ENCODE assay signal across 8 mouse cellular contexts in the genomic region with DNA sequence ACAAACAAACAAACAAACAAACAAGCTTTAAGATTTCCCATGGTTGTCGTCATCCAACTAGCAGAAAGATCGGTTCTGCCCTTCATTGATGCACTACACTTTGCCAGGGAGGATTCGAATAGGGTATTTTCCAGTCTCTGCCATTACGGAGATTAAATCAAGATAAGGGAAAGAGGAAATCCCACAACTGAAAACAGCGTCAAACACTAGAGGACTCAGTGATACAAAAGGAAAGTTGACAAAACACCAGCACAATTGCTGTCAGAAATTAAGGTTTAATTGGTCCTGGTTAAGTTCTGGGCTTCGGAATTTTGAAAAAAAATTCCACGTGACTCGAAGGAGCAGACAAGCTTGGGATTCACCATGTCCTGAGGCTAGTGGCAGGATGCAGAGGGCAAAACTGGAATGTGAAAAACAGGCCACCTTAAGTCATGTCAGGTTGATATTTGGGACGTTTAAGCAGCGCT. TPM values are rescaled to one million over a fixed set of nuclear protein-coding genes. Genes with fewer than 3 reads are reported as not detected.
A peak's percentile ranks its signal among the peaks of the same experiment; 100 is the strongest.
DNase-seq lines count a peak whose midpoint lies in the region; ATAC-seq and TF ChIP-seq lines count a peak whose summit lies in the region.

No protein-coding gene starts in this region.

- no peaks in the 10 kb centered on the region for H3K9me3 ChIP-seq in embryonic facial prominence, embryonic 12.5 days
- no peaks in the 10 kb centered on the region for H3K9me3 ChIP-seq in limb, embryonic 10.5 days (replicated peaks)
- no peaks in the 10 kb centered on the region for H3K9me3 ChIP-seq in neural tube, embryonic 14.5 days (ENCODE audit: control insufficient read depth, low read length)

- no peak for TF ChIP-seq CTCF in lung, adult 2 months (IDR thresholded peaks at IDR 0.05; ENCODE audit: insufficient read depth, low read length)

- ATAC-seq in embryonic facial prominence, embryonic 12.5 days (ENCODE audit: insufficient number of reproducible peaks, insufficient read depth, low FRiP score, low TSS enrichment): no peak
- peak; percentile 10; the same call in 1 of the 2 replicates for ATAC-seq in neural tube, embryonic 14.5 days (ENCODE audit: low read depth)

- H3K36me3 ChIP-seq in embryonic facial prominence, embryonic 12.5 days: peaks cover 27% of the 10 kb centered on the region
- H3K36me3 ChIP-seq in limb, embryonic 10.5 days: peaks cover 32% of the 10 kb centered on the region
- H3K36me3 ChIP-seq in neural tube, embryonic 14.5 days (ENCODE audit: control insufficient read depth, insufficient read depth, low read length): peaks cover 12% of the 10 kb centered on the region; the same call in 1 of the 2 replicates

- H3K4me2 ChIP-seq in embryonic facial prominence, embryonic 12.5 days (replicated peaks): peak overlapping the region; percentile 94
- peak overlapping the region; percentile 89 for H3K4me2 ChIP-seq in neural tube, embryonic 14.5 days (ENCODE audit: low read depth, low read length)

- no peak for TF ChIP-seq POLR2A in lung, adult 2 months (IDR thresholded peaks at IDR 0.05; ENCODE audit: borderline replicate concordance, extremely low read depth, low read depth, low read length)

- H3K27me3 ChIP-seq in embryonic facial prominence, embryonic 12.5 days: no peaks in the 10 kb centered on the region
- no peaks in the 10 kb centered on the region for H3K27me3 ChIP-seq in limb, embryonic 10.5 days (ENCODE audit: low read depth, poor library complexity, severe bottlenecking)
- no peaks in the 10 kb centered on the region for H3K27me3 ChIP-seq in neural tube, embryonic 14.5 days (ENCODE audit: control insufficient read depth, insufficient read depth, low read length)

- no peak for DNase-seq in lung, adult 2 months
- no peak for DNase-seq in lung, adult 18-20 months
- no peak for DNase-seq in limb, embryonic 10.5 days (ENCODE audit: low spot score)
- no peak for DNase-seq in gastrocnemius, postnatal 4 days (ENCODE audit: low spot score in 2 of 2)
- no peak for DNase-seq in Muller cell, postnatal 12 days (ENCODE audit: inconsistent ontology term)
- no peak for DNase-seq in lung, postnatal 36 days

- H3K27ac ChIP-seq in embryonic facial prominence, embryonic 12.5 days: peak overlapping the region; percentile 46; the same call in 1 of the 2 replicates
- H3K27ac ChIP-seq in limb, embryonic 10.5 days: peak overlapping the region; percentile 95
- peak overlapping the region; percentile 72 for H3K27ac ChIP-seq in neural tube, embryonic 14.5 days (ENCODE audit: low read depth, low read length)

- peaks cover 7% of the 10 kb centered on the region for H3K4me1 ChIP-seq in lung, adult 2 months (ENCODE audit: control insufficient read depth, insufficient read depth, low read length)
- peaks cover 9% of the 10 kb centered on the region for H3K4me1 ChIP-seq in embryonic facial prominence, embryonic 12.5 days
- peaks cover 20% of the 10 kb centered on the region for H3K4me1 ChIP-seq in limb, embryonic 10.5 days
- H3K4me1 ChIP-seq in neural tube, embryonic 14.5 days (ENCODE audit: control insufficient read depth, insufficient read depth, low read length): peaks cover 6% of the 10 kb centered on the region

- H3K9ac ChIP-seq in embryonic facial prominence, embryonic 12.5 days: peak overlapping the region; percentile 25; the same call in 1 of the 2 replicates
- H3K9ac ChIP-seq in neural tube, embryonic 14.5 days (replicated peaks; ENCODE audit: low read depth, low read length): peak overlapping the region; percentile 83

- peak overlapping the region; percentile 72 for H3K4me3 ChIP-seq in lung, adult 2 months (replicated peaks; ENCODE audit: extremely low read depth, low read depth, low read length)
- H3K4me3 ChIP-seq in embryonic facial prominence, embryonic 12.5 days: peak overlapping the region; percentile 93
- peak overlapping the region; percentile 80 for H3K4me3 ChIP-seq in limb, embryonic 10.5 days
- peak overlapping the region; percentile 71 for H3K4me3 ChIP-seq in neural tube, embryonic 14.5 days (ENCODE audit: low read depth, low read length)

- WGBS in lung, adult 2 months: 9% methylated on average over 10 of the region's 10 CpGs
- 24% methylated on average over 10 of the region's 10 CpGs for WGBS in embryonic facial prominence, embryonic 12.5 days
- 30% methylated on average over 10 of the region's 10 CpGs for WGBS in limb, embryonic 10.5 days
- WGBS in neural tube, embryonic 14.5 days: 32% methylated on average over 10 of the region's 10 CpGs

RNA-seq across cellular contexts. Expression of a gene that starts 0.4 kb away (rescaled TPM):
- 35.2 and 52.8 TPM in 2 replicates for polyA plus RNA-seq in lung, adult 2 months (2012; rRNA removed)
- polyA plus RNA-seq in embryonic facial prominence, embryonic 12.5 days (2016; fragmentation: Nextera tagmentation; extraction: Ambion mirVana): 110 and 116 TPM in 2 replicates
- 141 and 159 TPM in 2 replicates for polyA plus RNA-seq in limb, embryonic 10.5 days (2016; fragmentation: Nextera tagmentation; extraction: Ambion mirVana)
- polyA plus RNA-seq in neural tube, embryonic 14.5 days (2014; fragmentation: Nextera tagmentation; extraction: Ambion mirVana): 104 and 105 TPM in 2 replicates
- total RNA-seq in gastrocnemius, postnatal 4 days (2021): 10 to 100 TPM; 37.6 to 39.0 TPM

RNA-seq across cellular contexts. Expression of a gene that starts 15.5 kb away (rescaled TPM):
- 7.8 and 8.6 TPM in 2 replicates for polyA plus RNA-seq in lung, adult 2 months (2012; rRNA removed)
- polyA plus RNA-seq in embryonic facial prominence, embryonic 12.5 days (2016; fragmentation: Nextera tagmentation; extraction: Ambion mirVana): 25.2 and 29.7 TPM in 2 replicates
- polyA plus RNA-seq in limb, embryonic 10.5 days (2016; fragmentation: Nextera tagmentation; extraction: Ambion mirVana): 19.1 and 21.0 TPM in 2 replicates
- 25.2 and 34.7 TPM in 2 replicates for polyA plus RNA-seq in neural tube, embryonic 14.5 days (2014; fragmentation: Nextera tagmentation; extraction: Ambion mirVana)
- total RNA-seq in gastrocnemius, postnatal 4 days (2021): 10 to 100 TPM; 20.6 to 21.0 TPM
